In the genomic region with DNA sequence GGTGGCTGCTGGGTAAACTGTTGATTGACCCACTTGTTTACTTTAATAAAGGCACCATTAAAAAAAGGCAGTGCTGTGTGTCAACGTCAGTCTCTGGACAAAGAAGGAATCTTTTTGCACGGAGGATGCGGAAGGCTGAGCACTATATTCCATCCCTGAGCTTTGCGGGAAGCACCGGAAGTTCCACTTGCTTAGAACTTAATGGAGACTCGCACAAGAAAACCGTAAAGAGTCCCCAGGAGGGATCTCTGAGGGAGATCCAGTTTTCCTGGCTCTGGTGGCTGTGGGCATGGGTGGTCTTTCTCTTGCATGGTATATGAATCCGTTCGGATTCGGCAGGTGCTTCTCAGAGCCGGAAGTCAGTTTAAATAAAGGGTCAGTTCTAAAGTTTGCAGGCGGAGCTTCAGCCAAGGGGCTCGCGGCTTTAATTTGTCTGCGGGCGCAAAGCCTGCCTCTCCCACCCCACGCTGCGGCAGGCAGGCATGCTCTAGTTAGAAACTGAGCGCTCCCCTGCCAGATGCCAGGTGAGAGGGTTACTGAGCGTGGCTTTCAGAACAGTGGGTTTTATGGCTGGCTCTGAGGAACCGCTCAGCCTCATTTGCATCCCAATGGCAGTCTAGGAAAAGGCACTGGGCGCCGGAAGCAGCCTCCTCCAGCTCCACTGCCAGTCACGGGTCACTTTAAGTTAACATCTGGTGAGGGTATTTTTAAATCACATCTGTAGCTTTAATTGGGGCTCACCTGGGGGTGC, we compare ENCODE assay signal across 9 mouse cellular contexts.
DNase-seq lines count a peak whose midpoint lies in the region; ATAC-seq lines count a peak whose summit lies in the region.
"Had no signal": no experiment of that assay in that cellular context is flagged by ENCODE, and none has a peak within 500 bp of the region (broad histone marks: within the 10 kb centered on the region; RNA-seq: fewer than 3 reads in every experiment).

No protein-coding gene starts in this region.

- peak overlapping the region; percentile 29 for H3K4me3 ChIP-seq in limb, embryonic 11.5 days (ENCODE audit: low read depth, low read length)
- H3K4me3 ChIP-seq: myocyte had no signal

- peaks cover 30% of the 10 kb centered on the region for H3K4me1 ChIP-seq in limb, embryonic 11.5 days (ENCODE audit: control insufficient read depth, insufficient read depth, low read length)

- H3K4me2 ChIP-seq in limb, embryonic 11.5 days (ENCODE audit: low read depth, severe bottlenecking): peak overlapping the region; percentile 74

- under 1% methylated on average over 24 of the region's 24 CpGs for WGBS in limb, embryonic 11.5 days

- no peak overlapping the region for H3K27ac ChIP-seq in limb, embryonic 11.5 days (replicated peaks; ENCODE audit: low read depth, low read length)

- H3K9ac ChIP-seq in limb, embryonic 11.5 days (ENCODE audit: low read length): no peak overlapping the region; the same call in 1 of the 2 replicates

- no peaks in the 10 kb centered on the region for H3K9me3 ChIP-seq in limb, embryonic 11.5 days (ENCODE audit: control insufficient read depth, low read length)

- peak; percentile 15 for DNase-seq in right cerebral cortex, postnatal 14 days
- no peak for DNase-seq in right cerebral cortex, adult 18-20 months
- peak; percentile 55 for DNase-seq in forelimb bud, embryonic 11.5 days (ENCODE audit: low read depth, low spot score)
- peak; percentile 62 for DNase-seq in limb, embryonic 11.5 days (ENCODE audit: low spot score)
- DNase-seq in retina, embryonic 14.5 days (ENCODE audit: low spot score): peak; percentile 53
- DNase-seq in urinary bladder, postnatal 25 days (ENCODE audit: low spot score): no peak
- DNase-seq in left cerebral cortex, adult 11 months (ENCODE audit: low spot score): no peak
- no peak for DNase-seq in ovary, adult 18-20 months (ENCODE audit: low spot score)

- no peak for ATAC-seq in limb, embryonic 11.5 days (ENCODE audit: insufficient number of reproducible peaks, low FRiP score, low TSS enrichment, low read depth)

- no peaks in the 10 kb centered on the region for H3K36me3 ChIP-seq in limb, embryonic 11.5 days (ENCODE audit: control insufficient read depth, insufficient read depth, low read length)

- H3K27me3 ChIP-seq in limb, embryonic 11.5 days (ENCODE audit: control insufficient read depth, insufficient read depth, low read length): 0 out of 2 replicates have a peak, but pooled peaks cover 5% of the 10 kb centered on the region

Comparison
In these comparisons a context has a peak if more than half of its experiments do, and no peak if none do; other contexts are left out.
1. DNase-seq: peak in right cerebral cortex, postnatal 14 days (single experiment), forelimb bud, embryonic 11.5 days (single experiment), limb, embryonic 11.5 days (single experiment) and retina, embryonic 14.5 days (single experiment); none in right cerebral cortex, adult 18-20 months (single experiment), urinary bladder, postnatal 25 days (single experiment), left cerebral cortex, adult 11 months (single experiment) and ovary, adult 18-20 months (single experiment).